Mouse (Mus musculus) layer of hippocampus, adult 11-12 months (tissue): ENCODE results near the gene Vmn2r32.
"Not testable (repeated sequence)": the region's sequence is repeated elsewhere in the genome, so short reads cannot be mapped to it uniquely, and the experiment has no call there.

ENCODE experiments used
- DNase-seq: peaks from one replicate; pipeline ENCODE4 v3.0.0; 2022; ENCODE audit warnings: low spot score

The Vmn2r32 gene

GRCm38 (mm10) chr7:7479918-7480317, at the start of gene Vmn2r32:
Gene Vmn2r32 (minus strand): TSS chr7:7480018.
- not testable (repeated sequence) for DNase-seq
